Mouse (Mus musculus) kidney, embryonic 15.5 days (tissue): ENCODE results near the gene Olfr159. TPM values are rescaled to one million over a fixed set of nuclear protein-coding genes. Genes with fewer than 3 reads are reported as not detected.
A peak's percentile ranks its signal among the peaks of the same experiment; 100 is the strongest.

Source experiments
- ATAC-seq: fragments of 200-750 bp; cut with Nextera tagmentation; replicated peaks from 2 replicates; pipeline ENCODE4 v1.8.0; 2017; ENCODE audit warnings: moderate TSS enrichment; ENCODE audit not compliant: low FRiP score
- H3K27ac ChIP-seq: fragments of 300-500 bp; sonication (generic); 2 replicates; pipeline ENCODE4 v1.5.1; 2015; ENCODE audit warnings: mild to moderate bottlenecking, inconsistent platforms
- H3K27me3 ChIP-seq: fragments of 300-500 bp; sonication (generic); 2 replicates; pipeline ENCODE4 v1.6.1; 2015; ENCODE audit warnings: inconsistent platforms
- H3K36me3 ChIP-seq: fragments of 300-500 bp; sonication (generic); 2 replicates; pipeline ENCODE4 v1.6.1; 2015; ENCODE audit warnings: inconsistent platforms
- H3K4me1 ChIP-seq: fragments of 300-500 bp; sonication (generic); 2 replicates; pipeline ENCODE4 v1.6.1; 2015; ENCODE audit warnings: inconsistent platforms
- H3K4me2 ChIP-seq: fragments of 300-500 bp; sonication (generic); 2 replicates; pipeline ENCODE4 v1.6.1; 2015; ENCODE audit warnings: moderate library complexity, mild to moderate bottlenecking, inconsistent platforms
- H3K4me3 ChIP-seq: fragments of 300-500 bp; sonication (generic); replicated peaks from 2 replicates; pipeline ENCODE4 v1.5.1; 2015; ENCODE audit warnings: mild to moderate bottlenecking, inconsistent platforms
- H3K9ac ChIP-seq: fragments of 300-500 bp; sonication (generic); 2 replicates; pipeline ENCODE4 v1.6.1; 2015; ENCODE audit warnings: mild to moderate bottlenecking, inconsistent platforms
- H3K9me3 ChIP-seq: fragments of 300-500 bp; sonication (generic); replicated peaks from 2 replicates; pipeline ENCODE4 v1.6.1; 2016; ENCODE audit warnings: inconsistent platforms
- WGBS: fragments of 180-500 bp; shearing (Covaris S2); methylation state at CpG from one replicate; pipeline ENCODE4 v1.1.7; 2015; ENCODE audit warnings: mixed read lengths; 5-methylcytosine and 5-hydroxymethylcytosine counted together
- polyA plus RNA-seq: library from polyadenylated mRNA; unstranded; fragments of >200 nt; fragmentation: Nextera tagmentation; extraction: Ambion mirVana; gene quantifications from 2 replicates; pipeline ENCODE4 v1.2.1, GENCODE M21; 2015

The Olfr159 gene
- polyA plus RNA-seq, 1 experiment from 2014 or later: not detected

DNA sequence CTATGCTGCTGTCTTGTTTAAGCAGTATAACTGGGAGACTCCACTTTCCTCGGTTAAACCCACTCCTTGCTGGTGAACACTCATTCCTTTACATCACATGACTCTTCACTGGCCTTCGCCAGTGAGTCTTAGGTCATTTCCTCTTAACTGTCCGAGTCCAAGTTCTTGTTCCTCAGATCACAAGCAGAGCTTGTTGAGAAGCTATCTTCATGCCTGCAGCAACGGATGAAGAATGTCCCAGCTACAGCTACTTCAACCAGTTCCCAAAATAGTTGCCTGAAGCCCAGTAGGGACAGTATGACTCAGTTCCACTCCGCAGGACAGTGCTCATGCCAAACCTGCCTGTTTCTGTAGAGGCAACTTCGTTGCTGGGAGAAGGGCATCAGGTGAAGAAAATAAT lies 13.6 kb downstream of the Olfr159 start:
- H3K4me1 ChIP-seq: peaks cover 2% of the 10 kb centered on the region; the same call in 1 of the 2 replicates
- no peak overlapping the region for H3K27ac ChIP-seq
- H3K36me3 ChIP-seq: no peaks in the 10 kb centered on the region
- no peak overlapping the region for H3K9ac ChIP-seq
- H3K4me3 ChIP-seq: no peak overlapping the region
- 74% methylated on average over 6 of the region's 6 CpGs for WGBS
- H3K9me3 ChIP-seq: no peaks in the 10 kb centered on the region
- H3K4me2 ChIP-seq: no peak overlapping the region
- no peak for ATAC-seq
- H3K27me3 ChIP-seq: 0 out of 2 replicates have a peak, but pooled peaks cover 4% of the 10 kb centered on the region

DNA sequence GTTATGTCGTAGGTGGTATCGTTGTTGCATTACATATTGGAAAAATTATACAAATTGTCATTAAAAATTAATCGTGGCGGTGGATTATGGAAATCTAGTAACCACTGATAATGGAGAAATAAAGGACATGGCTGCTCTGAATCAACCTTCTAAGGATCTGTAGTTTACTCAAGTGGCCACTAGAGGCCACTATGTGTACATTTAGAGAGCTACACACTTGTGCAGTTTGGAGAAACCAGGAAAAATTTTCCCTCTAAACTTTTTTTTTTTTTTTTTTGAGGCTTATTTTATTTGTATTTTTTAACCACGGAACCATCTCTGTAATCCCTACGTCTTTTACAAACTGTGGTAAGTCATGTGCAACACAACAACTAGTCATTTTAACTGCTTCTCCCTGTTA lies 25.6 kb downstream of the Olfr159 start:
- no peak overlapping the region for H3K4me3 ChIP-seq
- no peaks in the 10 kb centered on the region for H3K36me3 ChIP-seq
- H3K4me2 ChIP-seq: no peak overlapping the region
- H3K9me3 ChIP-seq: no peaks in the 10 kb centered on the region
- no peak overlapping the region for H3K27ac ChIP-seq
- no peaks in the 10 kb centered on the region for H3K4me1 ChIP-seq
- ATAC-seq: no peak
- H3K9ac ChIP-seq: no peak overlapping the region
- 21% methylated on average over 6 of the region's 6 CpGs for WGBS
- H3K27me3 ChIP-seq: no peaks in the 10 kb centered on the region

DNA sequence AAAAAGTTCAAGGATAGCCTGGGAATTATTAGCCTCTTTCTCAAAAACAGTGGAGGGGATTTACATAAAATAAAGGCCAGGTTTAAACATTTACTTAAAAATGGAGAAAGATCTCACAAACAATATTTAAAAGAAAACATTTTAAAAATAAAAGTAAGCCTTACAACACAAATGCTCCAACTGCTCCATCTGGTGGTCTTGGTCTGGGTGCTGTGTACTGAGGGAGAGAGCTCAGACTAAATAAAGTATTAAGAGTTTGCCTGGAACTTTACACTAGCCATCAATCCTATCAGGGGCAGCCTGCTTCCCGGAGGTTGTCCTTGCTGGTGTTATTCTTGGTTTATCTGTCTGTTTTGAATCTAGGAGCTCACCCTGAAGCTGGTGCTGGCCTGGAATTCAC lies 27.7 kb downstream of the Olfr159 start:
- H3K4me2 ChIP-seq: no peak overlapping the region
- 14% methylated on average over 1 of the region's 1 CpGs for WGBS

DNA sequence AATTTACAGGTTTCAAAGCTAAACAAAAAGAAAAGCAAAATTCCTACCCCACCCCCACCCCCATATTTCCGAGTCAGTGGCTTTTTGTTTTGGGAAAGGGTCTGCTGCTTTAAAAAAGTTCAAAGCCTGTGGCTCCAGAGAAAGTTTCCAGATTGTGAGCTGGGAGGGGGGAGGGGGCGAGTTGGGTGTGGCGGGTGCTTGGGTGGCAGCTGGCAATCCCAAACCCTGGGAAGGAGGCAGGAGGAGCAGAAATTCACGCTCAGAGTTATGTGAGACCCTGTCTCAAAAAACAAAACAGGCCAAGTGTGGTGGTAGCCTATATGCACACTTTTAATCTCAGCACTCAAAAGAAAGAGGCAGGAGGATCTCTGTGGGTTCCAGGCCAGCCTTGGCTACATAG lies 28.2 kb downstream of the Olfr159 start:
- H3K4me3 ChIP-seq: no peak overlapping the region
- no peaks in the 10 kb centered on the region for H3K27me3 ChIP-seq
- no peaks in the 10 kb centered on the region for H3K9me3 ChIP-seq
- H3K4me1 ChIP-seq: no peaks in the 10 kb centered on the region
- no peaks in the 10 kb centered on the region for H3K36me3 ChIP-seq
- ATAC-seq: no peak
- no peak overlapping the region for H3K27ac ChIP-seq
- H3K4me2 ChIP-seq: no peak overlapping the region
- no peak overlapping the region for H3K9ac ChIP-seq
- WGBS: 34% methylated on average over 4 of the region's 4 CpGs

More for the DNA sequence above, 27.7 kb downstream of the Olfr159 start:
- Histone ChIP-seq H3K4me3 (no peak overlapping the region), H3K27me3 (no peaks in the 10 kb centered on the region), H3K9ac (no peak overlapping the region), H3K27ac (no peak overlapping the region), H3K4me1 (no peaks in the 10 kb centered on the region), H3K36me3 (no peaks in the 10 kb centered on the region), H3K9me3 (no peaks in the 10 kb centered on the region)
- no peak for ATAC-seq

DNA sequence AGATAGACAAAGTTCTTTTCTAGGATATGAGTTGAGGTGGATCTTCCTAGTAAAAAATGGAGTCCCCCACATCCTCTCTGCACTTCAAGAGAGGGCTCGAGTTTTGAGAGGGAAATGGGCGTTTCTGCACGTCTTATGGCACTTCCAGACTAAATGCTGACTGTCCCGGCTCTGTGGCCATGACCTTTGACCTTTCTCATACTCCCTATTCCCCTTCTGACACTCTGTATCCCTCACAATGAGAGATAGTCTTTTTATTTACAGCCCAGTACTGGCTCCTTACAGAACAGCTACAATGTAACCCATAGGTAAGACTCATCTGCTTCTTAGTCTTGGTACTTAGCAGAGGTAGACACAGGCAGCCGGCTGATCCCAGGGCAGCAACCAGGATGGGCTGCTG lies 29.3 kb downstream of the Olfr159 start:
- no peaks in the 10 kb centered on the region for H3K27me3 ChIP-seq
- no peaks in the 10 kb centered on the region for H3K9me3 ChIP-seq
- H3K9ac ChIP-seq: no peak overlapping the region
- no peak overlapping the region for H3K4me3 ChIP-seq
- no peak overlapping the region for H3K4me2 ChIP-seq
- no peak for ATAC-seq
- no peaks in the 10 kb centered on the region for H3K4me1 ChIP-seq
- no peak overlapping the region for H3K27ac ChIP-seq
- 44% methylated on average over 5 of the region's 5 CpGs for WGBS
- no peaks in the 10 kb centered on the region for H3K36me3 ChIP-seq

DNA sequence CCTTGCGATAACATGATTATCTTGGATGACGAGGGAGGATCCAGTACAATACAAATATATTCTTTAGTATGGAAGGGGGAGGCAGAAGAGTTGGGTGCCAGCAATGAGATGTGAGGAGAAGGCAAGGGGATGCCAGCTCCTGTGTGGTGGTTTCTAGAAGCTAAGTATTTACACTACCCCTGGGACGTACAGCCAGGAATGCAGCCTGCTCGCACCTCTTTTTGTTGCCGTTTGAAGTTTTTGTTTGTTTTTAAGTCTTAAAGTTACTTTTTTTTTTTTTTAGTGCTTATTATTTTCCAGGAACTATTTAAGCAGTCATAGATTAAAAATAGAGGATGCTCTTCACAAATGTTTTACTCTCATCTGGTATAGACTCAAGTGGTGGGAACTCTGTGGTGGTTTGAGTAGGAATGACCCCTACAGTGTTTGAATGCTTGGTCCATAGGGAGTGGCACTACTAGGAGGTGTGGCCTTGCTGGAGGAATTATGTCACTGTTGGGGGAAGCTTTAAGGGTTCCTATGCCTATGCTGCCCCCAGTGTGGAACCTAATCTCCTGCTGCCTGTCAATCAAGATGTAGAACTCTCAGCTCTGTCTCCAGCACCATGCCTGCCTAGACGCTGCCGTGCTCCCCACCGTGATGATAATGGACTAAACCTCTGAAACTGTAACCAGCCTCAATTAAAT lies 31.7 kb downstream of the Olfr159 start:
- Histone ChIP-seq H3K27ac (no peak overlapping the region), H3K4me2 (no peak overlapping the region), H3K36me3 (no peaks in the 10 kb centered on the region), H3K4me1 (no peaks in the 10 kb centered on the region), H3K9ac (no peak overlapping the region), H3K27me3 (no peaks in the 10 kb centered on the region), H3K4me3 (no peak overlapping the region), H3K9me3 (no peaks in the 10 kb centered on the region)
- no peak for ATAC-seq
- 75% methylated on average over 8 of the region's 8 CpGs for WGBS

DNA sequence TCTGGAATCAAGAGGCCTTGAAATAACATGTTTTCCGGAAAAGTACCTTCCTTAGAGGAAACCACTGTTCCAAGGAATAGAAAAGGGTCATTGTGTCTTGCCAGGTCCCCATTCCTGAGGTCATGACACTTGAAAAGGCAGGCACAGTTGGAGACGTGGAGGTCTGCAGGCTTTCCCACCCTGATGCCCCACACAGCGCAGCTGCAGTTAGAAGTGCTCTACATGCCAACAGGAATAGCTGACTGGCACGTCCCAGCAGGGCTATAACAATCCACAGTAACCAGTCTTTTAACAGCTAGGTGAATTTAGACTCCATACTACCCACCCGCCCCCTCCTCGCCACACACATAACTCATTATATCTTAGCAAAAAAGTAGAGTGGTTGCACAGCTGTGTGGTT lies 33.7 kb downstream of the Olfr159 start:
- no peaks in the 10 kb centered on the region for H3K9me3 ChIP-seq
- ATAC-seq: no peak
- no peaks in the 10 kb centered on the region for H3K36me3 ChIP-seq
- 69% methylated on average over 6 of the region's 6 CpGs for WGBS
- no peak overlapping the region for H3K27ac ChIP-seq
- H3K4me3 ChIP-seq: no peak overlapping the region
- no peak overlapping the region for H3K4me2 ChIP-seq
- no peaks in the 10 kb centered on the region for H3K4me1 ChIP-seq
- H3K9ac ChIP-seq: no peak overlapping the region
- H3K27me3 ChIP-seq: no peaks in the 10 kb centered on the region

DNA sequence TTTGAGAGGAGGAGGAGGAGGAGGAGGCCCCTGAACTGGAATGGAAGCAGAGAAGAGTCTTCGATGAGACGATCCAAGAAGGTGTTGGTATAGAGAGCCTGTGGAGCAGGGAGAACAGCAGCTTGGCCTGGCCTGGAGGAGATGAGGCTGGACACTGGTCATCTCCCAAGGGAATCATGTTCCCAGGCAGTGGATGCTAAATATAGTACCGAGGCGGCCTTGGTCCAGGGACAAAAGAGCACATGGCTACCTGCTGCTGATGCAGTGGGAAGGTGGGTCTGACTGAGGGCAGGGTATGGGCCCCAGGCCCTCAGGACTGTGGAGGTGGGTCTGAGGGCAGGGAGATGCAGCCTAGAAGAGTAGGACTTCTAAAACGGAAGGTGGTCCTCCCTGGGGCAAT lies 37.6 kb downstream of the Olfr159 start:
- WGBS: 84% methylated on average over 5 of the region's 5 CpGs
- no peak overlapping the region for H3K27ac ChIP-seq
- ATAC-seq: no peak

DNA sequence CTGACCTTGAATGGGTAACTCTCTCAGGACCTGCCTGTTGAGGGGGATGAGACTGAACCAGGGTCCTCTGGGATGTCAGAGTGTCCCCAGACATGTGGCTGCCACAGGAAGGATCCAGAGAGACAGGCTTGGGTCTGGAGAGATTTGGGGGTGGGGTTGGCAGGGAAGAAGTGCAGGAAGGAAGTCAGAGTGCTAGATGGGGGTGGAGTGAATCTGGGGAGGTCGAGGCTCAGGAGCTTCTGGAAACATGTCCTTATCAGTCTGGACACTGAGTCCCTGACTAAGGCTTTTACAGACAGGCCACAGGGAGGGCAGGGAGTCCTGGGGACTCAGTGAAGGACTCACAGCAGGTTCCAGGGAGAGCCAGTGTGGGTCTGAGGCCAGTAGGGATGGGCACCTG lies 38.6 kb downstream of the Olfr159 start:
- H3K9ac ChIP-seq: no peak overlapping the region
- WGBS: 31% methylated on average over 1 of the region's 1 CpGs
- H3K4me3 ChIP-seq: no peak overlapping the region
- no peak for ATAC-seq
- H3K36me3 ChIP-seq: no peaks in the 10 kb centered on the region
- H3K4me2 ChIP-seq: no peak overlapping the region
- peaks cover 38% of the 10 kb centered on the region for H3K4me1 ChIP-seq
- H3K9me3 ChIP-seq: no peaks in the 10 kb centered on the region
- no peak overlapping the region for H3K27ac ChIP-seq
- H3K27me3 ChIP-seq: no peaks in the 10 kb centered on the region; the same call in 1 of the 2 replicates

More for the DNA sequence above, 37.6 kb downstream of the Olfr159 start:
- Histone ChIP-seq H3K4me2 (no peak overlapping the region), H3K36me3 (no peaks in the 10 kb centered on the region), H3K9ac (no peak overlapping the region), H3K4me1 (peaks cover 28% of the 10 kb centered on the region), H3K9me3 (no peaks in the 10 kb centered on the region), H3K4me3 (no peak overlapping the region), H3K27me3 (no peaks in the 10 kb centered on the region; the same call in 1 of the 2 replicates)

DNA sequence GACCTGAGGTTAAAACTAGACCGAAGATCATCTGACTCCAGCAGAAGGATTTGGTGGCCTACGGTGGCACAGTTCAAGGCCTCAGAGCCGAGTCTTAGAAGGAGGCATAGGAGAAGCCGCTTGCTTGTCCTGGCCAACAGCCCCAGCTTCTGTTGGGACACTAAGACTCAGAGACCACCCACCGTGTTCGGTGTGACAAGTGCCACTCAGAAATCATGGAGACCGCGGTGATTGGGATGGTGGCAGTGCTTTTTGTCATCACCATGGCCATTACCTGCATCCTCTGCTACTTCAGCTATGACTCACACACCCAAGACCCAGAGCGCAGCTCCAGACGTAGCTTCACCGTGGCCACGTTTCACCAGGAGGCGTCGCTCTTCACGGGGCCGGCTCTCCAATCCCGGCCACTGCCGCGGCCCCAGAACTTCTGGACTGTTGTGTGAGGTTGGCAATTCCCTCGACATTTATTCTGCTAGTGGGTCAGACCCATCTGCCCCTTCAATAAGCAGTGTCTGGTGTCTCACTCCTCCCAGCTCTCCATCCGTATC lies 40.0 kb downstream of the Olfr159 start:
- ATAC-seq: no peak

DNA sequence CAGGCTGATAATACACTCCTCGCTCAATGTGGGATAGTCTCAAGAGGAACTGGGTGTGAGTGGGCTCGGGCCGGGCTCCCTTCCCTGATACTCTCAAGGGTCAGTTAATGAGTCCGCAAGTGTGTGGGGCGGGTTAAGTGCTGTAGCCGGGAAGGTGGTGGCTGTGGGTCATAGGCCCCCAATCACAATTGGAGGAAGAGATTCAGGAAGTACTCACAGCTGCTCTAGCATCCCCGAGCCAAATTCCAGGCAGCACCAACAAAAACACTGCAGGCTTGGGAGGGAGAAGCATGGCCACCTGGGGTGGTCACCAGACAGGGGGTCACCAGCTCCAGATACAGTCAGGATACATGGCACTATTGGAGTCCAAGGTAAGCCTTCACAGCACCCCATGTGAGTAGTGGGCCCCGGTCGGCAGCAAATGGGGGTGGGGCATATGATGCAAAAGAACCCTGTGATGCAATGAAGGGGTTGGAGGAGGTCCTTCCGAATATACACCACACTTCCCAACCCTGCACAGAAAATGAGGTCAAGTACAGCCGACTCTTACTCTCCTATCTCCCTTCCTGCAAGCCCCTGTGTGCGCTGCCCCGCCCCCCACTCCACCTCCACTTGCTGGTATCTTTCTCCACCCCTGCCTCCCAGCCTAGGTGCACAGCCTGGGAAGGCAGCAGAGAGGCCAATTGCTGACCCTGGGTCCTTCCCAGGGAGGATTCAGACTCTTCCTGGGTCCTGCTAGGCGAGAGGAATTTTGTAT lies 40.8 kb downstream of the Olfr159 start, which contains the start of gene Spaar:
TSS of gene Spaar (plus strand) at position 241 of the 757 bp plus-strand sequence.
- no peak within 1 kb of the TSS for H3K9ac ChIP-seq
- H3K4me2 ChIP-seq: peak within 1 kb of the TSS; percentile 14; the same call in 1 of the 2 replicates
- H3K27ac ChIP-seq: peak within 1 kb of the TSS; percentile 81
- no peak for ATAC-seq
- peaks cover 50% of the 10 kb centered on the region for H3K4me1 ChIP-seq
- no peaks in the 10 kb centered on the region for H3K9me3 ChIP-seq
- no peaks in the 10 kb centered on the region for H3K36me3 ChIP-seq
- no peaks in the 10 kb centered on the region; the same call in 1 of the 2 replicates for H3K27me3 ChIP-seq
- 55% methylated on average over 14 of the region's 14 CpGs for WGBS
- no peak within 1 kb of the TSS for H3K4me3 ChIP-seq

More for the DNA sequence above, 40.0 kb downstream of the Olfr159 start:
- Histone ChIP-seq H3K4me2 (no peak overlapping the region), H3K4me1 (peaks cover 50% of the 10 kb centered on the region), H3K9me3 (no peaks in the 10 kb centered on the region), H3K36me3 (no peaks in the 10 kb centered on the region), H3K4me3 (no peak overlapping the region), H3K27me3 (no peaks in the 10 kb centered on the region; the same call in 1 of the 2 replicates), H3K9ac (no peak overlapping the region), H3K27ac (no peak overlapping the region; the same call in 1 of the 2 replicates)
- 67% methylated on average over 21 of the region's 21 CpGs for WGBS

DNA sequence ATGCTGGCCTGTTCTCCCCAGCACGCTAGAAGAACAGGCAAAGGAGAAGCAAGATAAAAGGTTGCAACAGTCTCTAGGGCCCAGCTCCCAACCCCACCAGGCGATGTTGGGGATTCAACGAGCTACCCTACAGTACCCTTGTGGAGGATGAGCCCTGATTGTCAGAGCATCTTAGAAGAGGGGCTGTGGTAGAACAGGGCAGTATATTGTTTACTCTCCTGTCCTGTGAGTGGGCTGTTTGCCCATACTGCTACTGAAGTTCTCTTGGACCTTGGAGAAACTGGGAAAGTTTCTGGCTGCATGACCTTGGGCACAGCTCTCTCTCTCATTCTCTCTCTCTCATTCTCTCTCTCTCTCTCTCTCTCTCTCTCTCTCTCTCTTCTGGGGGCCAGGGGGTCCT lies 41.7 kb downstream of the Olfr159 start:
- peak overlapping the region; percentile 14; the same call in 1 of the 2 replicates for H3K4me2 ChIP-seq
- peaks cover 50% of the 10 kb centered on the region for H3K4me1 ChIP-seq
- ATAC-seq: no peak
- H3K9ac ChIP-seq: no peak overlapping the region
- H3K9me3 ChIP-seq: no peaks in the 10 kb centered on the region
- no peak overlapping the region for H3K4me3 ChIP-seq
- H3K27me3 ChIP-seq: no peaks in the 10 kb centered on the region; the same call in 1 of the 2 replicates
- H3K36me3 ChIP-seq: no peaks in the 10 kb centered on the region
- H3K27ac ChIP-seq: peak overlapping the region; percentile 81
- 59% methylated on average over 3 of the region's 3 CpGs for WGBS
